Mouse (Mus musculus) urinary bladder, postnatal 36 days (tissue): ENCODE results near the gene Lemd2.
"Not testable (repeated sequence)": the region's sequence is repeated elsewhere in the genome, so short reads cannot be mapped to it uniquely, and the experiment has no call there.

ENCODE experiments used
- DNase-seq, 2 experiments: peaks; one replicate each; pipeline ENCODE4 v3.0.0; 2022; ENCODE audit warnings: low spot score in 2 of 2, mixed read lengths in 1 of 2

The Lemd2 gene

DNA sequence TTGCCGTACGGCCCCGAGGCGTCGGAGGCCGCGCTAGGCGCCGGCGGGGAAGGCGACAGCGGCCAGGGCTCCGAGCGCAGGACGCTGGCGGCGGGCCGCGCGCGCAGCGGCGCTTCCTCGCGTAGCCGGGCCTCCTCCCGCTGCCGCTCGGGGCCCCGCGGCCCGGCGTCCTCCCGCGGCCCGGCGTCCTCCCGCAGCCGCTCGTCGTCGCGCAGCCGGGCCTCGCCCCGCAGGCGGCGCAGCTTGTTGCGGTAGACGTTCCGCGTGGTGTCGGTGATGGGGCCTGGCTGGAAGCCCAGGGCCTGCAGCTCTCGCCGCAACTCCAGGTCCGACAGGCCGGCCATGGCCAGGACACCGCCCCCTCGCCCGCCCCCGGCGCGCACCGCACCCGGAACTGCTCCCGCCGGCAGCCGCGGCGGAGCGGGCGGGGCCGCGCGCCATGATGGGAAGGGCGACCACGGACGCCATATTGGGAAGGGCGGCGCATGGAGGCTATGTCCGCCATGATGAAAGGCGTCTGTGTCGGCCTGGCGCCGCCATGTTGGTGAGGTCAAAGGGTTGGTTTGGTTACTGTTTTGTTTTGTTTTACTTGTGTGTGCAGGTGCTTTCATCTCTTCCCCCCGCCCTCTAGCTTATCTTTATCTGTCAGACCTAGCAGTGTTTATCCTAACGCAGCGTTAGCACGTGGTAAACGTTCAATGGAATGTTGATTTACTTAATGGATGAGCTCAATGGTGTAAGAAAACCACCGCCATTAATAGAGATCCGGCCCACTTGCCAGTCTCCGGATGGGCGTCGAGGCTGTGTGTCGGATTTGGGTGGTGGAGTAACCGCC lies at the start of gene Lemd2:
TSS of gene Lemd2 (minus strand) at position 395 of the 835 bp plus-strand sequence.
- peak; percentile 94 to 95 for DNase-seq

DNA sequence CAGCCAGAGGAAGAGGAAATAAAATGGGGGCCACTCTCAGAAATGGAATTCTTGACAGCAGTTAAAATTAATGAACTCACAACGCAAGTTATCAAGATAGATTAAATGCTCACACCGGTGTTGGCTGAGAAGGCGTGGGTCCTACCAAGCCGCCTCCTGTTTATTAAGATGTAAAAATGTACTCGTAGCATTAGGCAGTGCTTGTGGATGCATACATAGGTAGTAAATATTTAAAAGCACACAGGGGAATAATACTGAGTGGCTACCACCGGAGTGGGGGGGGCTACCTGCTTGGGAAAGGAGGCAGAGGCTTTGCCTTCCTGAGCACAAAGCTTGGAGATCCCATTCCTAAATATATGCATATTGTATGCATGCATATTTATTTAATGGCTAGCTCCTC lies 46.9 kb upstream of the Lemd2 start:
- DNase-seq, result no peak

DNA sequence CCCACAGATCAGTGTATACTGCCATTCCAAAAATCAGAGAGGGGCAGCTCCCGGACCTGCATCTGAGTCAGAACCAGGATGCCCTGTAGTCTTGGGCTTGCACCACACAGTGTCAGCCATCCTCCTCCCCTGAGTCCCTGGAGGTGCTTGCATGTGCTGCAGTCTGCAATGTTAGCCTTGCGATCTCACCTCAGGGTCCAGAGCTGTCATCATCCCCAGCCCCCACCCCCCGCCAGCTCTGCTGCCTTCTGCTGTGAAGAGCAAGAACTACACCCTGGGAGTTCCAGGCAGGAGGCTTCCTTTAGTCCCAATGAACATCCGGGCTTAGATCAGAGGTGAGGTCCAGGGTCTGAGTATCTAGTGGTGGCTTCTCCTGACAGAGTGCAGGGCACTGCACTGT lies 46.2 kb upstream of the Lemd2 start:
- DNase-seq, result no peak

DNA sequence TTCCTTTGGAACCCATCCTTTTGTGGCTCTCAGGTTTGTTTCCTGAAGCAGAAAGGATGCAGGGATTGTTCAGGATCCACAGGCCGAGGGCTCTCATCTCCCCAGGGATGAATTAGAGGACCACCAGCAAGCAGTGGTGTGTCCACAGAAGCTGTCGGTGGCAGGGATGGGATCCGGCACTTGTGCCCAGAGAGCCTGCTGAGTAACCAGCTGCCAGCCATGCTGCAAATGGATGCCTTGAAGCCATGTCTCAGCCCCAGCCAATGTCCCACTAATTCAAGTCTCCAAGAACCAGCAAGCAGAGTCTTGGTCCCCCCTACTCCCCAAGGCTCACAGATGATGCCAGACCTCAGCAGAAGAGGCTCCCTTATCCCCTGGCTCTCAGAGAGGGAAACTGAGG lies 44.8 kb upstream of the Lemd2 start:
- no peak for DNase-seq

DNA sequence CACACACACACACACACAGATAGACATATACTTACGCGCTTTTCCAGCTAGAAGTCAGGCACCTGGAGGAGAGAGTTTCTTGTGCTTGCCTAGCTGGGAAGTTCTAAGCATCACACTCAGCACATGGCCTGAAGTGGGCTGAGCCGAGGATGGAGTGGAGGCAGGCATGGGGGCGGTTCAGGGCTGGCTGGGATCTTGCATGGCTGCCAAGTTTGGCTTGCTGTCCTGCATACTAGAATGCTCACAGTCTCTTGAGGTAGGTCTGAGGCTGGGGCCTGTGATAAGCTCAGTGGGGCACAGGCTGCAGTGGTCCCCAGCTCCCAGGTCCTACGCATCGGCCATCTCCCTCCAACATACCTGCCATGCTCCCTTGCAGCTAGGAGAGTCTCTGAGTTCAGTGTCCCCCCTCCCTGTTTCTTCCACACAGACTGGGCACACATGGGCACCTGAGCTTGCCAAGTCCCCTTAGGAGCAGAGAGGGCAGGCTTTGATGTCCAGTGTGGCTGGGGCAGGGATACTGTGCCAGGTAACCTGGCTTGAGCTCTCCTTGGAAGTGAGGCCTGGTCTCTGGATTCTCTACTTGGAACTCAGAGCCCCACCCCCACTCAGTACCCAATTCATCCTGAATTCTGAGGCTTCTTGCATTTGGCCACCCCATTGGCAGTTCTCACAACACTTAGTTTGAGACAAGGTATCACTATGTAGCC lies 43.6 kb upstream of the Lemd2 start:
- no peak for DNase-seq

DNA sequence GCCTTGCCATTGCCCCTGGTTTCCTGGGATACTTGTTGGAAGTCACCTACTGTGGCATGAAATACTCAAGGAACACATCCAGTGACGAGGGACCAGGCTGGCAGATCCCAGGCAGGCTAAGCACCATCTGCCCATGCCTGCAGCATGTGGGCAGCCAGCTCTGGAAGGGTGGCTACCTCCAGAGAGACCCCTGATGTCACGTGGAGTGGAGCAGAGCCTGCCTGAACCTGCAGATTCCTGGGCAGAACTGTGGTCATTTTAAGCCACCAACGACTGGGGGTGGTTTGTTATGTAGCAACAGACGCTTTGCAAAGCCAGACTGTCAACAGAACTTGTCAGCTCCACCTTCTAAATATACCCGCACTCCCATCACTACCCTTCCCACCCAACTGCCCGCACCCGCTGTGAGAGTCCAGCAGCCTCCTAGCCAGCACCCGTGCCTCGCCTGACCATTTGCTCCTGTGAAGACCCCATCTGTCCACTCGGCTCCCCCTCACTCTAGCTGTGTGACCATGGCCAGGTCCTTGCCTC lies 41.6 kb upstream of the Lemd2 start:
- no peak for DNase-seq

DNA sequence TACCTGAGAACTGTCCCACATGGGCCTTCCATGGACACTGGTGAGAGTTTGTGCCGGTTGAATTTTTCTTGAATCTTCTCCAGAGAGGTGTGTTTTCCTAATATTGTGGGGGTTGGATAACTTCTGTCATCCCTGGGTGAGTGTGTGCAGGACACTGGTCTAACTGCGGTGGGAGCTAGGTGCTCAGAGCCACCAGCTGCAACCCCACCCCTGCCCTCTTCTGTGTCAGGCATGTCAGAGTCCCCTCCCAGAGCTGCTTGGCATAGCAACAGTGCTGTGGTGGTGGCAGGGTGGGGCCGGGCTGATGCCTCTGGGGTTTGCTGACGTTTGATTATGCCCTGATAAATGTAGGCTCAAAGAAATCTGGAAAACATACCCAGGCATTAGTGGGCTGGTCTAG lies 40.6 kb upstream of the Lemd2 start:
- no peak for DNase-seq

DNA sequence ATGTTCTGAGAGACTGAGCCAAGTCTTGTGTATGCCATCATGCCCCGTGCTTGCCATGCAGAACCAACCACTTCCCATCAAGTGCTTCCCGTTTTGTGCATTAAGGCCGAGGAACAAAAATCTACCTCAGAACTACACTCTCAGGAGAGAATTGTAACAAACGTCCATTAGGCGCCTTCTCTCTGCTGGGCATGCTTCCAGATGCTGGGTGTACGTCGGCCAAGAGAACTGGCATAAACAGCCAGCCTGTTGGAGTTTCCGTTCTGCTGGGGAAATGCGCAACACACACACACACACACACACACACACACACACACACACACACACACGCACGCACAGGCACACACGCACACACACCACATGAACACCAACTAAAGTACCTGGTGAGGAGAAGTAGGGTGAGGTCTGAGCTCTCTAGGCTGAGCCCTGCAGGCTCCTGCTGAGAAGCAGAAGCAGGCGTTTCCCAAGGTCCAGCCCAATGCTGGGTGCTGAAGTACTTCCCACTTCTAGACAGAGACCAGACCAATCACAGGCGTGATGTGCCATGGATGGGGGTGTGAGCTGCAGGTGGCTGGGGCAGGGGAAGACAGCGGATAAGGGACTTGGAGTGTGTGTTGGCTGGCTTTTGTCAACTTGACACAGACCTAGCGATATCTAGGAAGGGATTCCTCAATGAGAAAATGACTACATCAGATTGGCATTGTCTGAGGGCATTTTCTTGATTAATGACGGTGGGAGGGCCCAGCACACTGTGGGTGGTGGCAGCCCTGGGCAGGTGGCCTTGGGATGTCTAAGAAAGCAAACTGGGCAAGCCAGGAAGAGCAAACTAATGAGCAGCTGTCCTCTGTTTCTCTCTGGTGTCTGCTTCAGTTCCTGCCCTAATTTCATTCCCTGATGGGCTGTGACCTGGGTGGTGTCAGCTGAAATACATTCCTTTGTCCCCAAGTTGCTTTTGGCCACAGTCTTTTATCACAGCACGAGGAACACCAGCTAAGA lies 38.2 kb upstream of the Lemd2 start:
- peak in 1 of 2 experiments; percentile 79 for DNase-seq

DNA sequence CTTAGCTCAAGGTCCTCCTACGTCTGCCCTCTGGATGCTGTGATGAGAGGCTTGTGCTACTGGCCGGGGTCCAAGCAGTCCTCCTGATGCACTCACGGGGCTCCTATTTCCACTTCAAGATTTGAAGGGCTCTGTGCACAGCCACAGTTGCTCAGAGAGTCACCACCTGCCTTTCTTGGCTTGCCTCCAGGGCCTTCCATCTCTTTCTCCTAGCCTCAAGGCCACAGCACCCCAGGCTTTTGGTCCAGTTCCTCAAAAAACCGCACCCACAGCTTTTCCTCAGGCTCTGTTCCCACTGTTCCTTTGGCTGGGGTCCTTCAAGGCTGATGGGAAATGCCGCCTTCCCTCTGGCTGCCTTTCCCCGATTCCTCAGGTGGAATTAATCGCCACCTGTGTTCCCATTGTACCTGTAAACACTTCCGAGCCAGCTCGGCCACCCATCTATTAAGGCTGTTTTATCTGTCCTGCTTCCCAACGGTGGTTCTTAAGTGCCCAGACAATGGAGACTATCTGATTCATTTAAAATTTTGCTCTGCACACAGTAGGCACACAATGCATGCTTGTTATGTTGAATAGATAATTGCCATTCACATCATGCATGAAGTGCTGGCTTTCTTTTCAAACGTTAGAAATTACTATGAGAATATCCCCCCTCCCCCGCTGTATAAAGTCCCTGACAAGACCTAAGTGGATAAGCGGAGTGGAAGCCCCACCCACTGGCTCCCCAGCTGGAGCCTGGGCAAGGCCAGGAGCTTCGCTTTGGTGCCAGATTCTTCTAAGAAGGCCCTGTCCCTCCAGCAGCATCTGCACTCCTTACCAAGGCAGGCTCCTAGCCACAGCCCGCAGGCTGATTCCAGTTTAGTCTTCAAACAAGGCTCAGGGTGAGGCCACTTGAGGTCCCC lies 36.5 kb upstream of the Lemd2 start:
- peak in 1 of 2 experiments; percentile 56 for DNase-seq

DNA sequence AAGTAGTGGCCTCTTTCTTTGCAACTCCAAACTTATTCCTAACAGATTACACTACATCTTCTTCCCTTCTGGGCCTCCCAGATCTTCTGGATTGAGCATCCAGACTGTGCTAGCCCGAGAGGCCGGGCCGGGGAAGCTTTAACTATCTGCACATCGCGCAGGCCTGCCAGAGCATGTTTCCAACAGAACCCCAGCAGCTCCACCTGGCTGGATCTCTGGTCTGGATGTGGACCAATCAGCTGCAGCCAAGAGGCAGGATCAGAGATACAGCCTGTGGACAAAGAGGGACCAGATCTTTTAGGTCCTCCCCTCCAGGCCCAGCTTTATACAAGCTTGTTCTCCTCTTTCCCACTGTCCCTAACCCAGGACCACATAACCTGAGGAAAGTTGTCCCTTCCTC lies 35.7 kb upstream of the Lemd2 start:
- DNase-seq, result no peak

DNA sequence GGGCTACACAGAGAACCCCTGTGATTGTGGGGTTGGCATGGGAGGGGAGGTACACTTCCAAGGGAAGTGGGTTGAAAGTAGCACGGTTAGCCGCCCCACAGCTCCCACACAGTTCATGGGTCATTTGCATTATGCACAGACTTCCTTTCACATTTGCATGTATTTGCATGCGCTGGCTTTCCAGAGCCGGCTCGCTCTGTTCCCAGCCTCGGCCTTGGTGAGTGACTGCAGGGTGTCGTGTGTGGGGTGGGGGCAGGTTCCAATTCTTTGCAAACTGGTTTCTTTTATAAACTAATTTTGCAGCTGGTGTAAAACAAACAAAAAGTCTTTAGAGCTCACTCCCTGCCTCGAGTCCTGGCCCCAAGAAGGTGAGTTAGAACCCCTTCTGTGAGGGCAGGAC lies 34.4 kb upstream of the Lemd2 start:
- no peak for DNase-seq

DNA sequence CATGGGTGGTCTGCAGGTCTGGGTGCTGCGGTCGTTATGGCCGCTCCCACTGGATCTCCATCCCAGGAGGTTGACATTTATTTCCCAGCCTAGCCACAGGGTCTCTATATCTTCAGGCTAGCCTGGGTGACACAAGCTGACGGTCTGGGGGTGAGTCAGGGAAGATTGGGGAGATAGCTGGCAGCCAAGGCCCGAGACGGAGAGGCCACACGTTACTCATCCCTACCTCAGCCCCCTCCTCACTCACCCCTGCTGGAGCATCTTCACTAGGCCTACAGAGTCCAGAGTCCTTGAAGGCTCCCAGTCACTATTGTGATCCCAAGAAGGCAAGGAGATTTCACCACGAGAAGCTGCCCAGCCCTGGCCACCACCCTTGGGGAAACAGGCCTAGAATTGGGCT lies 33.5 kb upstream of the Lemd2 start:
- DNase-seq, result no peak

DNA sequence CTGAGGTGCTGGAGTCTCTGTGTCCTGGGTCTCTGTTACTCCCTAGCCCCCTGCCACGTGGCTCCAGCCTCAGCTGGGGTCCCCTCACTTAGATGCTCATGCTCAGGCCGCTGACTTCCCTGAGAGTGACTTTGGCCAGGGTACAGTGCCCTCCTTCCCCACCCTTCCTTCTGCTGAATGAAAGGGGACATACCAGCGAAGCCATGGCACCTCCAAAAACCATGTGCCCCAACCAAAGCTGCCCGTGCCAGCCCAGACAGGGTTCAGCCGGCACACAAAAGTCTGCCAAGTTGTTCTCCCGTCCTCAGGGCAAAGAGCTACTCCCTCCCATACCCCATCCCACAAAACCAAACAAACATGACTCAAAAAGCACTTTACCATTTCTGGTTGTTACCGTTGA lies 29.0 kb upstream of the Lemd2 start:
- DNase-seq, result no peak

DNA sequence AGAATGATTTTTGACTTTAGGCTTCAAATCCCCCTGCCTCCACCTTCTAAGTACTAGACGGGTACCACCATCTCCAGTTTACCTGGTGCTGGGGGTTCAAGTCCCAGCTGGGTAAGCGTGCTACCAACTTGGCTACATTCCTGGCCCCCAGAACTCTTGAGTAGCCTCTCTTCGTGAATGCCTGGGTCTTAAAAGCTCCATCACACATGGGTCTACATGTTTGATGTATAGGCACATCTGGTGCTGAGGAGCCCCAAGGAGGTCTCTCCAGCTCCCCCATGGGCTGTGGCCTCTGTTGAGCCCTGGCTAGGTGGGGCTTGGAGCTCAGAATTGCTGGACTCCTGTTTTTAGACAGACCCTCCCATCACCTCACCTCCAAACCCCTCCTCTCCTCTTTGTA lies 27.9 kb upstream of the Lemd2 start:
- no peak for DNase-seq

DNA sequence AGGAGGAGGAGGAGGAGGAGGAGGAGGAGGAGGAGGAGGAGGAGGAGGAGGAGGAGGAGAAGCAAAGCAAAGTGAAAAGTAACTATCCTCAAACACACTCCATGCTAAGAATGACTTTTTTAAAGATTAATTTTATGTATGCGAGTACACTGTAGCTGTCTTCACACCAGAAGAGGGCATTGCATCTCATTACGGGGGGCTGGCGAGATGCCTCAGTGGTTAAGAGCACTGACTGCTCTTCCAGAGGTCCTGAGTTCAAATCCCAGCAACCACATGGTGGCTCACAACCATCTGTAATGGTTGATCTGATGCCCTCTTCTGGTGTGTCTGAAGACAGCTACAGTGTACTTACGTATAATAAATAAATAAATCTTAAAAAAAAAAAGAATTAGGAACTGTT lies 27.3 kb upstream of the Lemd2 start:
- not testable (repeated sequence) for DNase-seq

DNA sequence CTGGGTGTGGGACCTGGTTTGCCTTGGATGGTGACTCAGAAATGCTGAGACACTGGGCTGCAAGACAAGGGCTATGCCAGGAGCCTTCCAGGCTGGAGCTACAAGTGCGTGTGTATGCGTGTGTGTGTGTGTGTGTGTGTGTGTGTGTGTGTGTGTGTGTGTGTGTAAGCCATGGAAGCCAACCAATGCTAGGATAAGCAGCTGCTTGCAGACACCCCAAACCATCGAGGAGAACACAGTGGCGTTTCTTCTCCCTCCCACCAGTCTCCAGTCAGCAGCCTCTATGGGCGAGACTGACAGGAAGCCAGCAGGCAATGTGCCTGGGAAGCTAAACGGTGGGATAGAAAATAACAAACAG lies 26.9 kb upstream of the Lemd2 start:
- DNase-seq, result no peak

DNA sequence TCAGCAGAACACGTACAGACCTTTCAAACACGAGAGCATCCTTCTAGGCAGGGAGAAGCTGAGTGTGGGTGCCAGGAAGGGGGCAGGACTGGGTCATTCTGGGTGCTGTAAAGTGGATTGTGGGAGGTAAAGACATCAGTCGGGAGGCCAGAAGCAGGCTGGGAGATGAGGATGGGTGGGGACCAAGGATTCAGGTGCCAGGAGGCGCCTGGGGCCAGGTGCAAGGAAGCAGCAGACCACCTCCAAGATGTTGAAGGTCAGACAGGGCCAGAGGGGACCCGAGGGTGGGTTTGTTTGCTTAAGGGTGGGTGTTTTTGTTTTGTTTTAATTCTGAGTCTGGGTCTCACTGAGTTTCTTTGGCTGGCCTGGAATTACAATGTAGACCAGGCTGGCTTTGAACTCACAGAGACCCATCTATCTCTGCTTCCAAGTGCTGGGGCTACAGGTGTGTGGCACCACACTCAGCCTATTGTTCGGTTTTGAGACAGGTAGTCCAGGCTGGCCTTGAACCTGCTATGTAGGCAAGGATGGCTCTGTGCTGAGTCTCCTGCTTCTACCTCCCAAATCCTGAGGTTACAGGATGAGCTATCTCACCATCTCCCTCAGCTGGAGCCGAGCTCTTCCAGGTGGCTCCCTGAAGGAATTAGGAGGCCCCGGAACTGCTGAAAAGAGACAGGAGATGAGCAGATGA lies 26.3 kb upstream of the Lemd2 start:
- DNase-seq, result no peak

DNA sequence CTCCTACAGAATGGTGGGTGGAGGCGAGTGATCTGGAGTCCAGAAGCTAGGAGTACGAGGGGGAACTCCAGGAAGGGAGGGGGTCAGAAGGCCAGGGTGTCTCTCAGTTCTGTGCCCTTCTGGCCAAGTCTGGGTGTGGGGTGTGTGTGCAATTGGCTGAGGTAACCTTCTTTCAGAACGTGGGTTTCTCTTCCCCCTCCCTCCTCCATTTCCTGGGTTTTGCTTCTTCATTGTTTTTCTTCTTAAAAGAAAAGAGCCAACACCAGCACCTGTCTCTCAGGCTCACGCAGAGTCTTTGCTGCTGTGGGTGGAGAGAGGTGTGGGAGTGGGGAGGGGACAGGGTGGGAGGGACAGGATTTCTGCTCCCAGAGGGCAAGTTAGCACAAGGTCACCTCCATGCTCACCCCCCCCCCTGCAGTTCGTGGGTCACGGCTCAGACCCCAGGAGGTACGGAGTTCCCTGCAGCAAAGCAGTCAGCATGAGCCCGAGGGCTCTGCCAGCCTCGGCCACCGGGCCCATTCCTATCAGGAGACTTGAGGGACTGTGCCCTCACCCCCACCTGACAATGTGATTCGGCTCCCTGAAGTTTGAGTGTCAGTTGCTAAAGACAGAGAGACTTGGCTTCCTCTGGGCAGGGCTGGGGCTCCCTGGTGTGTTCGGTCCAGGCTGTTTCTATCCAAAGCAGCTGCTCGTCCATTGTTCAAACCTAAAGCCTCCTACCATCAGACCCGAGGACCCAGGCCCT lies 25.6 kb upstream of the Lemd2 start:
- DNase-seq, result no peak

DNA sequence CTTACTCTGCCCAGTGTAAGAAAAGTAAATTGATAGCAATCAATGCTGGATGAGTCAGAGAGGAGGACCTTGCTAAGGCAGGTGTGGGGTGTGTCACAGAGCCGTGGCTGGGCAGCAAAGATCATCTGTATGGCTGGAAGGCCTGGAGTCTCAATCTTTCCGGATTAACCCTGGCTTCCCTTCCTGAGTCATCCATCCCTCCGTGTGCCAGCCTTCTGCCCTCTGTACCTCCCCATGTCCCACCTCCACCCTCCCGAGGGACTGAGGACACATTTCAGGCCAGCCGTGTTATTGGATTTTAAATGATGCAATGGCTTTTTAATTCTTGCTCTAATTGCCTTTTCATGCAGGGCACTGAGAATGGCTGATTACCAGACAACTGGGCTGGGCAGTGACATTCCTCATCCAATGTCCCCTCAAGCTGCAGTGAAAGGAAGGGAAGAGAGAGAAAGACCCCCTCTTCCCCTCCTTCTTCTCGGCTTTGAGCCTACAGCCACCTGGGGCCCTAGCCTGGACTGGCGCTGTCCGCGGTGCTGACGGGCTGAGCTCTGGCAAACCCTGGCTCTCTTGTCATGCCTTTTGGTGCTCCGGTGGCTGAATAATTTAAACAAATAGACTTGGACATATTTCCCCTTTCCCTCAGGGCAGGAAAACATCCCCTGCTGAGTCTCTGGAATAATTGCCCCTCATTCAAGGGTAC lies 24.1 kb upstream of the Lemd2 start:
- DNase-seq, result peak; percentile 48 to 63
